Comparison of ENCODE assay signal across 18 mouse cellular contexts in the genomic region with DNA sequence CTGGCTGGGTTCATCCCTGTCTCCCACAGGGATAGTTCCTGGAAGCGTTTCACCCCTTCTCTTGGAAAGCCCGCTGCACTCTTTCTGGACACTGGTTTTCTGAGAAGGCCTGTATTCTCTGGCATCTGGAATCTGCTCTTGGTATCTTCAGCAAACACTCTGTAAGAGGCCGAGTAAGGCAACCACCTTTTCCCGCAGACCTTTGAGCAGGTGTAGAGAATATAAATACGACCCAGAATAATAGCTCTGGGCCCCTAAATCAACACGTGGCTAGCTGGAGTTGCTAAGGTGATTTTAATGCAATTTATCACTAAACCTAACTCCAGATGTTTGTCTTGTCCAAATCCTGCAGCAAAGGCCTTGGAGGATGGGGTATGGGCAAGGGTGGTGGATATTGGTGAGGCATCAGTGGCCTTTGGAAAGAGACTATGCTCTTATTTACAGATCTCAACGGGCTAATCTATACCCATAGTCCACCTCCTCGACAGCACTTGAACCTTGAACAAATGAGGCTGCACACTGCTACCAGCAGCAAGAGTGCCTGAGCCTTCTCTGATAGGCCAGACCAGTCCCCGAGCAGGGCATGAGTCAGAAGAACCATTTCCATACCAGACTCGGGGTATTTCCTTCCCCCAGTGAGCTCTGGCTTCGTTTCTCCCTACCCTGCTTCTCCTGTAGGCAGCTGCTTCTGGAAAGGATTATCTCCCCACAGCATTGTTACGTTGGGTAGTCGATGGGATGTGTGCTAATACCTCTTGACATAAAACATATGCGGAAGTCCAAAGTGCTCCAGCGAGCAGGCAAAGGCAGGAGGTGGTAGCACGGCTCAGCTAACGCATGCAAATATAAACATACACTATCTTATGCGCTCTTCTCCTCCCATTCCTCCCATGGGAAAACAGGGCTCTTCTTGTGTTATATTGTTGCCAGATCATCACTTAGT.
DNase-seq lines count a peak whose midpoint lies in the region; ATAC-seq lines count a peak whose summit lies in the region.
"Had no signal": no experiment of that assay in that cellular context is flagged by ENCODE, and none has a peak within 500 bp of the region (broad histone marks: within the 10 kb centered on the region; RNA-seq: fewer than 3 reads in every experiment).

No protein-coding gene starts in this region.

- H3K9me3 ChIP-seq in midbrain, embryonic 11.5 days (ENCODE audit: control insufficient read depth, low read length) = no peaks in the 10 kb centered on the region
- no peaks in the 10 kb centered on the region for H3K9me3 ChIP-seq in midbrain, embryonic 14.5 days (ENCODE audit: control insufficient read depth, low read length)
- H3K9me3 ChIP-seq in intestine, embryonic 14.5 days (ENCODE audit: control insufficient read depth, low read length) = no peaks in the 10 kb centered on the region
- no peaks in the 10 kb centered on the region for H3K9me3 ChIP-seq in stomach, embryonic 16.5 days (replicated peaks; ENCODE audit: control insufficient read depth, low read length)
- H3K9me3 ChIP-seq: embryonic facial prominence, embryonic 13.5 days; liver, embryonic 15.5 days; neural tube, embryonic 12.5 days; stomach, embryonic 15.5 days had no signal

- ATAC-seq in midbrain, embryonic 11.5 days (ENCODE audit: low FRiP score) = peak; percentile 26; the same call in 1 of the 2 replicates
- no peak for ATAC-seq in midbrain, embryonic 14.5 days (ENCODE audit: low FRiP score, low TSS enrichment)
- peak; percentile 44; the same call in 1 of the 2 replicates for ATAC-seq in intestine, embryonic 14.5 days (replicated peaks; ENCODE audit: low FRiP score, low TSS enrichment, low read depth)
- ATAC-seq in stomach, embryonic 16.5 days (ENCODE audit: insufficient read depth, low FRiP score) = peak; percentile 26; the same call in 1 of the 2 replicates
- ATAC-seq: forebrain, embryonic 16.5 days had no signal

- H3K9ac ChIP-seq in midbrain, embryonic 11.5 days (ENCODE audit: low read length) = no peak overlapping the region
- no peak overlapping the region for H3K9ac ChIP-seq in midbrain, embryonic 14.5 days (replicated peaks; ENCODE audit: low read length)
- H3K9ac ChIP-seq in intestine, embryonic 14.5 days (ENCODE audit: low read length) = no peak overlapping the region
- no peak overlapping the region for H3K9ac ChIP-seq in stomach, embryonic 16.5 days (ENCODE audit: low read length)
- H3K9ac ChIP-seq: embryonic facial prominence, embryonic 13.5 days; liver, embryonic 15.5 days; neural tube, embryonic 12.5 days; stomach, embryonic 15.5 days had no signal

- intact Hi-C loops in left cerebral cortex, postnatal 14 days (cut with DNase I) = no loop called here
- intact Hi-C loops in gastrocnemius, postnatal 36 days (cut with DNase I) = no loop called here

- H3K4me2 ChIP-seq in midbrain, embryonic 11.5 days = no peak overlapping the region
- H3K4me2 ChIP-seq in midbrain, embryonic 14.5 days (ENCODE audit: low read length) = no peak overlapping the region
- no peak overlapping the region for H3K4me2 ChIP-seq in intestine, embryonic 14.5 days (ENCODE audit: low read length)
- H3K4me2 ChIP-seq in stomach, embryonic 16.5 days (ENCODE audit: low read depth, low read length) = no peak overlapping the region
- H3K4me2 ChIP-seq: embryonic facial prominence, embryonic 13.5 days; heart, embryonic 11.5 days; liver, embryonic 15.5 days; neural tube, embryonic 12.5 days; stomach, embryonic 15.5 days had no signal

- WGBS in midbrain, embryonic 11.5 days = 58% methylated on average over 18 of the region's 18 CpGs
- 49% methylated on average over 18 of the region's 18 CpGs for WGBS in midbrain, embryonic 14.5 days
- 47% methylated on average over 18 of the region's 18 CpGs for WGBS in intestine, embryonic 14.5 days
- 48% methylated on average over 18 of the region's 18 CpGs for WGBS in stomach, embryonic 16.5 days

- peaks cover 30% of the 10 kb centered on the region for H3K4me1 ChIP-seq in midbrain, embryonic 11.5 days (ENCODE audit: control insufficient read depth, insufficient read depth, low read length)
- H3K4me1 ChIP-seq in midbrain, embryonic 14.5 days (ENCODE audit: control insufficient read depth, insufficient read depth, low read length) = peaks cover 16% of the 10 kb centered on the region; the same call in 1 of the 2 replicates
- H3K4me1 ChIP-seq in intestine, embryonic 14.5 days (replicated peaks; ENCODE audit: control insufficient read depth, insufficient read depth, low read length) = peaks cover 31% of the 10 kb centered on the region
- H3K4me1 ChIP-seq in stomach, embryonic 16.5 days (ENCODE audit: control insufficient read depth, insufficient read depth, low read length) = peaks cover 10% of the 10 kb centered on the region
- H3K4me1 ChIP-seq: liver, embryonic 15.5 days had no signal

- peak overlapping the region; percentile 30; the same call in 1 of the 2 replicates for H3K27ac ChIP-seq in midbrain, embryonic 11.5 days (ENCODE audit: low read depth, low read length)
- no peak overlapping the region for H3K27ac ChIP-seq in midbrain, embryonic 14.5 days (replicated peaks; ENCODE audit: low read depth, low read length)
- H3K27ac ChIP-seq in intestine, embryonic 14.5 days (ENCODE audit: low read depth) = peak overlapping the region; percentile 6; the same call in 1 of the 2 replicates
- H3K27ac ChIP-seq in stomach, embryonic 16.5 days (ENCODE audit: low read length) = no peak overlapping the region
- H3K27ac ChIP-seq: embryonic facial prominence, embryonic 13.5 days; liver, embryonic 15.5 days; neural tube, embryonic 12.5 days; stomach, embryonic 15.5 days had no signal

- no peaks in the 10 kb centered on the region for H3K36me3 ChIP-seq in midbrain, embryonic 11.5 days (ENCODE audit: control insufficient read depth, insufficient read depth, low read length)
- no peaks in the 10 kb centered on the region for H3K36me3 ChIP-seq in midbrain, embryonic 14.5 days (ENCODE audit: control insufficient read depth, insufficient read depth, low read length)
- H3K36me3 ChIP-seq in intestine, embryonic 14.5 days (ENCODE audit: control insufficient read depth, insufficient read depth, low read length) = no peaks in the 10 kb centered on the region
- no peaks in the 10 kb centered on the region for H3K36me3 ChIP-seq in stomach, embryonic 16.5 days (ENCODE audit: control insufficient read depth, insufficient read depth, low read length)
- H3K36me3 ChIP-seq: liver, embryonic 15.5 days had no signal

- no peaks in the 10 kb centered on the region for H3K27me3 ChIP-seq in midbrain, embryonic 11.5 days (ENCODE audit: control insufficient read depth, insufficient read depth, low read length)
- H3K27me3 ChIP-seq in midbrain, embryonic 14.5 days (ENCODE audit: control insufficient read depth, insufficient read depth, low read length) = peaks cover under 1% of the 10 kb centered on the region; the same call in 1 of the 2 replicates
- H3K27me3 ChIP-seq in intestine, embryonic 14.5 days (replicated peaks; ENCODE audit: control insufficient read depth, insufficient read depth, low read length) = no peaks in the 10 kb centered on the region
- no peaks in the 10 kb centered on the region for H3K27me3 ChIP-seq in stomach, embryonic 16.5 days (ENCODE audit: control insufficient read depth, insufficient read depth, low read length)
- H3K27me3 ChIP-seq: liver, embryonic 15.5 days; neural tube, embryonic 12.5 days; stomach, embryonic 15.5 days had no signal

- H3K4me3 ChIP-seq in midbrain, embryonic 11.5 days (ENCODE audit: low read depth, low read length) = no peak overlapping the region
- no peak overlapping the region for H3K4me3 ChIP-seq in midbrain, embryonic 14.5 days (replicated peaks; ENCODE audit: low read depth, low read length)
- H3K4me3 ChIP-seq in intestine, embryonic 14.5 days (ENCODE audit: low read depth, low read length) = no peak overlapping the region
- H3K4me3 ChIP-seq in stomach, embryonic 16.5 days (replicated peaks; ENCODE audit: low read length) = no peak overlapping the region
- H3K4me3 ChIP-seq: embryonic facial prominence, embryonic 13.5 days; liver, embryonic 15.5 days; neural tube, embryonic 12.5 days; stomach, embryonic 15.5 days had no signal

- DNase-seq in cerebellum, postnatal 10 days = peak; percentile 67 to 71
- DNase-seq in cerebellum, adult 8-10 months = no peak
- no peak for DNase-seq in midbrain, embryonic 11.5 days (ENCODE audit: low spot score, missing footprints)
- DNase-seq in midbrain, embryonic 14.5 days = no peak
- DNase-seq in intestine, embryonic 14.5 days (ENCODE audit: low spot score) = no peak
- no peak for DNase-seq in left cerebral cortex, postnatal 14 days (ENCODE audit: low spot score in 2 of 2)
- DNase-seq in gastrocnemius, postnatal 36 days = no peak
- DNase-seq: adrenal gland, postnatal 14 days; cerebellum, adult 11-12 months; heart, postnatal 10 days; right cerebral cortex, postnatal 25 days had no signal

Comparison
In these comparisons a context has a peak if more than half of its experiments do, and no peak if none do; other contexts are left out.
1. DNase-seq: peak in cerebellum, postnatal 10 days (2 of 2); none in cerebellum, adult 8-10 months (single experiment), midbrain, embryonic 11.5 days (single experiment), midbrain, embryonic 14.5 days (single experiment), intestine, embryonic 14.5 days (single experiment), left cerebral cortex, postnatal 14 days (0 of 2) and gastrocnemius, postnatal 36 days (0 of 2).
2. H3K27ac ChIP-seq: peak in midbrain, embryonic 11.5 days (single experiment) and intestine, embryonic 14.5 days (single experiment); none in midbrain, embryonic 14.5 days (single experiment) and stomach, embryonic 16.5 days (single experiment).